Mouse (Mus musculus) stomach, postnatal 0 days (tissue): ENCODE measurements around the gene Tshz2.

ENCODE experiments used
- CTCF ChIP-seq: IDR thresholded peaks from 2 replicates; pipeline ENCODE4 v1.5.1; 2016; ENCODE audit warnings: antibody characterized with exemption, low read depth, mild to moderate bottlenecking, moderate library complexity
- EP300 ChIP-seq: optimal IDR thresholded peaks from 2 replicates; pipeline ENCODE3; 2016; ENCODE audit warnings: antibody characterized with exemption

GRCm38 (mm10) chr2:169597357-169597756 lies 35.5 kb upstream of the Tshz2 start:
- TF ChIP-seq CTCF (no peak), EP300 (no peak)
